Mouse (Mus musculus): ENCODE data around the gene Sox15.
"Not testable (repeated sequence)": the region's sequence is repeated elsewhere in the genome, so short reads cannot be mapped to it uniquely, and the experiment has no call there.

Gene Sox15

DNA sequence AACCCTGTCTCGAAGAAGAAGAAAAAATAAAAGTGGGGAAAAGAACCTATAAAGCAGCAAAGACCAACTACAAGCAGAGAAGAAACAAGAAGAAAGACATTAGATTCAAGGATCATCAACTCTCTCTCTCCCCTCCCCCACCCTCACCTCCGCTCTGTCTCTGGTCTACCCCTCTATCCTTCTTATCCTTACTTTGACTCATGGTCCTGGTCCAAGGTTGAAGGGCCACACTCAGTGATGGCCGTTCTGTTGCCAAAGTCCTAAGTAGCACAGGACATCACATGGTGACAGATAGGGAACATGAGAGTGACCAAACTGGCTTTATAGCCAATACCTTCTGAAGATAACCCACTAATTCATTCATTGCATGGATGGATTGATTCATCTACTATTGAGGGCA, 42.3 kb downstream of the Sox15 start:
- no peak for DNase-seq (ENCODE audit: low read depth in 1 of 2, low spot score in 2 of 2)

DNA sequence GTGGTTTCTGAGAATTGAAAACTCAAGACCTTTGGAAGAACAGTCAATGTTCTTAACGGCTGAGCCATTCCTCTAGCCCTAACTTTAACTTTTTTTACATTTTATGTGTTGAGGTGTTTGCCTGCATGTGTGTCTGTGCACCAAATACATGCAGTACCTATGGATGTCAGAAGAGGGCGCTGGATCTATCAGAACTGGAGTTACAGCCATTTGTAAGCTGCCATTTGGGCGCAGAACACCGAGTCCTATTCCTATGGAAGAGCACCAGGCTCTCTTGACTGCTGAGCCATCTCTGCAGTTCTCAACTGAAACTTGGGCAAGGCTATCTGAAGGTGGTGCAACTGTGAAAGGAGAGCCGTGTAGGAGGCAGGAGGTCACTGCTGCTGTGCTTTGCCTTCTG, 43.5 kb downstream of the Sox15 start:
- no peak for DNase-seq (ENCODE audit: low read depth in 1 of 2, low spot score in 2 of 2)

DNA sequence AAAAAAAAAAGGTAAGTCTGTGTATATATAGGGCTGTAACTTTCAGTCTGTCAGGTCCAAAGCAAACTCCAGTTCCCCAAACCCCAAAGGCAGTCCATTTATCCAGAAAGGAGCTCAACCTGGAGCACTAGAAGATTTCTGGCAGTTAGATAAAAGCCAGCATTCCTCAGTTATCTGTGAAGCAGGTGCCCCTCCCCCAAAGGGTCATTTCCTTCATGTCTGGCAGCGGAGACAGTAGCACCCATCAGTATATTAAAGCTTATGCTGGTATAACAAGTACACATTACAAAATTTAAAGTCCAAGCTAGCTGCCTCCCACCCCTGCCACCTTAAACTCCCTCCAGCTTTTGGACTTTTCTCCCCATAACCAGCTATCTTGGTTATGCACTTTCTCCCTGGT, 44.5 kb downstream of the Sox15 start:
- no peak for DNase-seq (ENCODE audit: low read depth in 1 of 2, low spot score in 2 of 2)

DNA sequence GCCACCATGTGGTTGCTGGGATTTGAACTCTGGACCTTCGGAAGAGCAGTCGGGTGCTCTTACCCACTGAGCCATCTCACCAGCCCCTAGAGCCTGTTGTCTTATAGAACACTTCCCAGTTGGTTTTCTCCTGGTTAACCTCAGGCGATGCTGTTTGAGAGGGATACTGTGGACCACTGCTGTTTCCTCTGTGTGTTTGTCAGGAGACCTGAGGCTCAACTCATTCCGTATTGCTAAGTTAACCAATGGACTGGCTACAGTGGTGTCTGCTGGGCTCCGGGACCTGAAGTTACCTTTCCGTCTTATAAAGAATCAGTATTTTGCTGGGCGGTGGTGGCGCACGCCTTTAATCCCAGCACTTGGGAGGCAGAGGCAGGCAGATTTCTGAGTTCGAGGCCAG, 47.8 kb downstream of the Sox15 start:
- not testable (repeated sequence) for DNase-seq (ENCODE audit: low read depth in 1 of 2, low spot score in 2 of 2)

DNA sequence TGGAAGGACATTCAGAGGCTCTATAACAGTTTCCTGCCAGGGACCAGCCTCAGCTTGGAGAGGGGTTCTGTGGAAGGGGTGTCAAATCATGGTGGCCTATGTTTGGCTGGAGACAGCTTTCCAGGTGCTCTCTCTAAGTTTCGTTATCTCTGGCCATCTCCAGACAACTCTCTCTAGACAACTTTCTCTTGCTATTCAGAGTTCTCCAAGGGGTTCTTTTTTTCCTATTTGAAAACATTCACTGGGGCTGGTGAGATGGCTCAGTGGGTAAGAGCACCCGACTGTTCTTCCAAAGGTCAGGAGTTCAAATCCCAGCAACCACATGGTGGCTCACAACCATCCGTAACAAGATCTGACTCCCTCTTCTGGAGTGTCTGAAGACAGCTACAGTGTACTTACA, 48.3 kb downstream of the Sox15 start:
- not testable (repeated sequence) for DNase-seq (ENCODE audit: low read depth in 1 of 2, low spot score in 2 of 2)

DNA sequence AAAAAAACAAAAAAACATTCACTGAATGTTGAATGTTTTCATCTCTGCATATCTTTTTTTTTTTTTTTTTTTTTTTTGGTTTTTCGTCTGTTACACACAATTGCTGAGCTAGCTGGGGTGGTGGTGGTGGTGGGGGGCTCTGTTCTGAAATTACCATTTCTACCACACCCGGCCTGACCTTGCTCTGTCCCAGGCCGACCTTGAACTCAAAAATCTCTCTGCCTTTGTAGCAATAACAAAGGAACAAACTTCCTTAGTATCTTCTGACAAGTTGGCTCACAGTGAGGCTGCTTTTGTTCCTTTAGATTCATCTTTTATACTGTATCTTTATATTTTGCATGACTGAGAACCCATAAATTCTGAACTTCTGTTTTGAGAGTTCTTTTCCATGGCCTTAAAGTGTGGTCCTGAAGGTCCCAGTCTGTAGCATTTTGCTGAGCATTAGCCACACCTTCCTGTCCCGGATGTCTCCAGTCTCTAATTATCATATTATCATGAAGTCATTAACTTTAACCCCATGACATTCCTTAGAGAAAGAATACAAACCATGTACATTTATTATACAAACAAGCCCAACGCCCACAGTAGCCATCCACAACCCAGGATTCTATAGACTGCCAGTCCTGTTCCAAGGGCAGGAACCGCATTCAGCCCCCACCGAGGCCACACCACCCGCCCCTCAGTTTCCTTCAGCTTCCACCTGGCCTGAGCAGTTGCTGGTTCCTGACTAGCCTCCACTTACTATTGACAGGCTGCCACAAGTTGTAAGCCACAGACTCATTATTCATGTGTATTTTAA, 48.9 kb downstream of the Sox15 start:
- DNase-seq (ENCODE audit: low read depth in 1 of 2, low spot score in 2 of 2): no peak

DNA sequence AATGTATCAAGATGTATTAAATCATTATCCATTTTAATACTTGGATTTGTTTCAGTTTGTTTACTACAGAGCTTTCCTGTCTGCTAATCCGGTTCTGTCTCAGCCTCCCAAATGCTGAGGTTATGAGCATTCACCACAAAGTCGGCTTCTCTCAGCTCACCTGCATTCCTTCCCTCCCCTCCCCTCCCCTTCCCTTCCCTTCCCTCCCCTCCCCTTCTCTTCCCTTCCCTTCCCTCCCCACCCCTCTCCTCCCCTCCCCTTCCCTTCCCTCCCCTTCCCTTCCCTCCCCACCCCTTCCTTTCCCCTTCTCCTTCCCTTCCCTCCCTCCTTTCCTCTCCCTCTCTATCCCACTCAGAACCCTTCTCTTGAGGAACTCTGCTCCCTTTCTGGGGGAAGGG, 49.5 kb downstream of the Sox15 start:
- no peak for DNase-seq (ENCODE audit: low read depth in 1 of 2, low spot score in 2 of 2)
